In the genomic region with DNA sequence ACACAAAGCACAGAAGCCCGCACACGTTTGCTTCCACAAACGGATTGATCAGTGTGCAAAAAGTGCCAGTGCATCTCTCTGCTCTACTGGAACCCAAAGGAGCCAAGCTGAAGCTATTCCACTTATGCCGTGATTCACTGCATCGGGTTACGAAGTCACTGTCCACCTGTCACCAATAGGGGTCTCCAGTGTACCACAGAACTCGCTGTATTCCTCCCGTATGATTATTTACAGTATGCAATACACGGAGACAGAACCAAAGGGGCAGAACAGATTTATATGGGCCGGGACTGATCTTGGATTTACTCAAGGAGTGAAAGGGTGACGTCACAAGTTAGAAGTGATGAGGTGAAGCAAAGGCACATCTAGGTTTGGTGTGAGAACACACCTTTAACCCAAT, we compare ENCODE assay signal across 8 mouse cellular contexts.
DNase-seq lines count a peak whose midpoint lies in the region; ATAC-seq and TF ChIP-seq lines count a peak whose summit lies in the region.

No protein-coding gene starts in this region.

- H3K9me3 ChIP-seq in E14TG2a.4 (ENCODE audit: low read length): no peaks in the 10 kb centered on the region
- H3K9me3 ChIP-seq in heart, embryonic 14.5 days (ENCODE audit: control insufficient read depth, low read length): no peaks in the 10 kb centered on the region
- no peaks in the 10 kb centered on the region for H3K9me3 ChIP-seq in kidney, embryonic 15.5 days (replicated peaks)
- H3K9me3 ChIP-seq in limb, embryonic 12.5 days: no peaks in the 10 kb centered on the region

- peaks cover 4% of the 10 kb centered on the region; the same call in 1 of the 2 replicates for H3K27me3 ChIP-seq in E14TG2a.4 (ENCODE audit: insufficient read depth, low read length)
- H3K27me3 ChIP-seq in heart, embryonic 14.5 days (ENCODE audit: control insufficient read depth, insufficient read depth, low read length): peaks cover 12% of the 10 kb centered on the region; the same call in 1 of the 2 replicates
- H3K27me3 ChIP-seq in kidney, embryonic 15.5 days: peaks cover 39% of the 10 kb centered on the region
- H3K27me3 ChIP-seq in limb, embryonic 12.5 days: peaks cover 11% of the 10 kb centered on the region

- H3K27ac ChIP-seq in heart, embryonic 14.5 days (replicated peaks in 1 of 2; ENCODE audit: control insufficient read depth in 1 of 2, insufficient read depth in 1 of 2, low read depth in 2 of 2, low read length in 2 of 2): no peak overlapping the region
- H3K27ac ChIP-seq in kidney, embryonic 15.5 days: no peak overlapping the region
- no peak overlapping the region for H3K27ac ChIP-seq in limb, embryonic 12.5 days

- H3K36me3 ChIP-seq in E14TG2a.4 (ENCODE audit: insufficient read depth, low read length): no peaks in the 10 kb centered on the region
- H3K36me3 ChIP-seq in heart, embryonic 14.5 days (ENCODE audit: control insufficient read depth, insufficient read depth, low read length): no peaks in the 10 kb centered on the region
- no peaks in the 10 kb centered on the region for H3K36me3 ChIP-seq in kidney, embryonic 15.5 days
- no peaks in the 10 kb centered on the region for H3K36me3 ChIP-seq in limb, embryonic 12.5 days

- TF ChIP-seq POLR2A in brain, embryonic 14.5 days (IDR thresholded peaks at IDR 0.05; ENCODE audit: borderline replicate concordance, extremely low read depth, insufficient read depth, insufficient read length, poor library complexity, severe bottlenecking): no peak

- 0 out of 2 replicates have a peak, but pooled peaks have one; percentile 17 for ATAC-seq in heart, embryonic 14.5 days (ENCODE audit: insufficient number of reproducible peaks, insufficient read depth, low FRiP score, low read depth)
- ATAC-seq in kidney, embryonic 15.5 days (replicated peaks; ENCODE audit: low FRiP score): 0 out of 2 replicates have a peak, but pooled peaks have one; percentile 60
- ATAC-seq in limb, embryonic 12.5 days (ENCODE audit: insufficient number of reproducible peaks, insufficient read depth, low FRiP score, low TSS enrichment, low read depth): 0 out of 2 replicates have a peak, but pooled peaks have one; percentile 31

- 4% methylated on average over 11 of the region's 11 CpGs for WGBS in heart, embryonic 14.5 days
- WGBS in kidney, embryonic 15.5 days: 5% methylated on average over 11 of the region's 11 CpGs
- 4% methylated on average over 11 of the region's 11 CpGs for WGBS in limb, embryonic 12.5 days

- peak; percentile 93 for DNase-seq in brain, embryonic 14.5 days (ENCODE audit: low read depth)
- DNase-seq in fibroblast of lung, adult 2 months (ENCODE audit: low read depth): peak; percentile 17
- peak; percentile 2 to 7 for DNase-seq in natural killer cell, adult 2 months (ENCODE audit: low spot score in 2 of 2)
- DNase-seq in thymus, postnatal 14 days: peak; percentile 22

- peak; percentile 62 for TF ChIP-seq CTCF in E14TG2a.4 (conservative IDR thresholded peaks at IDR 0.05; ENCODE audit: low read length)
- peak; percentile 88; the same call in 1 of the 2 replicates for TF ChIP-seq CTCF in brain, embryonic 14.5 days (IDR thresholded peaks at IDR 0.05; ENCODE audit: borderline replicate concordance, extremely low read depth, insufficient read depth, insufficient read length)

- H3K4me1 ChIP-seq in E14TG2a.4 (replicated peaks; ENCODE audit: low read depth, low read length): no peaks in the 10 kb centered on the region
- H3K4me1 ChIP-seq in heart, embryonic 14.5 days (ENCODE audit: control insufficient read depth in 2 of 2, insufficient read depth in 2 of 2, low read length in 2 of 2): no peaks in the 10 kb centered on the region
- H3K4me1 ChIP-seq in kidney, embryonic 15.5 days: 0 out of 2 replicates have a peak, but pooled peaks cover 2% of the 10 kb centered on the region
- H3K4me1 ChIP-seq in limb, embryonic 12.5 days (replicated peaks): peaks cover 43% of the 10 kb centered on the region

- H3K9ac ChIP-seq in heart, embryonic 14.5 days (ENCODE audit: low read length): no peak overlapping the region
- H3K9ac ChIP-seq in kidney, embryonic 15.5 days: no peak overlapping the region
- no peak overlapping the region for H3K9ac ChIP-seq in limb, embryonic 12.5 days (replicated peaks)

- peak overlapping the region; percentile 51 for H3K4me2 ChIP-seq in heart, embryonic 14.5 days (ENCODE audit: low read length)
- H3K4me2 ChIP-seq in kidney, embryonic 15.5 days: peak overlapping the region; percentile 8; the same call in 1 of the 2 replicates
- H3K4me2 ChIP-seq in limb, embryonic 12.5 days: peak overlapping the region; percentile 23; the same call in 1 of the 2 replicates

- H3K4me3 ChIP-seq in E14TG2a.4 (replicated peaks; ENCODE audit: low read length): no peak overlapping the region
- H3K4me3 ChIP-seq in heart, embryonic 14.5 days (ENCODE audit: control insufficient read depth in 1 of 2, insufficient read depth in 1 of 2, low read depth in 1 of 2, low read length in 2 of 2): peak overlapping the region in 1 of 2 experiments; percentile 24; a peak in 2 of 4 replicates
- no peak overlapping the region for H3K4me3 ChIP-seq in kidney, embryonic 15.5 days (replicated peaks)
- H3K4me3 ChIP-seq in limb, embryonic 12.5 days (replicated peaks): no peak overlapping the region

Comparison
In these comparisons a context has a peak if more than half of its experiments do, and no peak if none do; other contexts are left out.
1. DNase-seq: peak in every context shown above with its lines; median percentile 93 in brain, embryonic 14.5 days; 22 in thymus, postnatal 14 days; 17 in fibroblast of lung, adult 2 months; 4 in natural killer cell, adult 2 months.